Mouse (Mus musculus) kidney, postnatal 4 days (tissue): ENCODE data around the gene Ddx47.

Experiments used
- DNase-seq, 2 experiments: peaks; one replicate each; pipeline ENCODE4 v3.0.0; 2021; ENCODE audit warnings: mixed read lengths in 2 of 2

Ddx47 gene

GRCm38 (mm10) chr6:135017211-135017610, 5.8 kb downstream of the Ddx47 start:
- DNase-seq = no peak

DNA sequence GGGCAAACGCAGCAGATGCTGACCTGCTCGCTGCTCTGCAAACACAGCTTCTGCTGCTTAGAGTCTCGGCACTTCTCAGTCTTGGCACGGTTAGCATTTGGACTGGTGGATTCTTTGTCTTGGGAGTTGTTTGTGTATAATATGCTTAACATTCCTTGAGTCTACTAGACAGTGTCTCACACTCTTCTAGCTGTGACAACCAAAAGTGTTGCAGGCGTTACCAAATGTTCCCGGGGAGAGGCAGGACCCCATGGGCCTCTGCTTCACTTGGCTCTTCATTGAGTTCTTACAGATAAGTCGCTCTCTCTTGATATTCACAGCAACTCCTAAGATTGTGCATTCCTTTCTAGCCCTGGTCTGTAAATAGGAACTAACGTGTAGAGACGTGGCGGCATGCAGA, 8.2 kb downstream of the Ddx47 start:
- no peak for DNase-seq

DNA sequence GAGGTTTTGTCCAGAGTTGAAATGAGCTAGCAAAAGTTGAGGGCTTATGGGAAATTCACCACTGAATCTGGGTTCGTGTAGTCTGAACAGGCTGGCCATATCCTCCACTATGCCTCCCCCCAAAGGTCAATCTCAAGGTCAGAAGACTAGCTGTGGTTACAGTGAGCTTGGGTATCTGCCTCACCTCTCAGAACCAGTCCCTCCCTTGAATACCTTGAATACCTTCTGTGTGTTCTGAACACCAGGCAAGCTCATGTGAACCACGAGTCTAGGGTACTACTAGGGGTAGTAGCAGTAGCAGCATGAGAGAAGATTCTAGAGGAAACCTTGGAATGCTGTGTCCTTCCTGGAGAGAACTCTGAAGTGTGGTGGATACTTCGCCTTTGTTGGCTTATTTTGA, 10.2 kb downstream of the Ddx47 start:
- no peak for DNase-seq

DNA sequence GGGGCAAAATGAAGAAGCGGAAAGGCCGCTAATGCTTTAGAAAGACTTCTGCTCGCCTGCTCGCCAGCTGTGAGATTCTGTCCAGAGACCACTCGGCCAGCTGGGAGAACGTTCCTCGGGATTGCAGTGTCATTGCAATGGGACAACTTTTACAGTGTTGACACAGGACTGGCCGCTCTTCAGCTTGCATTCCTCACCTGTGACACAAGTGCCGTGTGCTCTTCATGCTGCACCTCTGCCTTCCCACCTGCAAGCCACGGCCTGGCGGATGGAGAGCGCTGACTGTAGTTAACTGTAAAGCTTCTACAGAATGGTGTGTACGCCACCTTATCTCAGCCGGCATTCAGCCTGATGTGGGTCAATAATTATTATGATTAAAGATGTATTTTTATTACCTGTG, 12.0 kb downstream of the Ddx47 start:
- no peak for DNase-seq

GRCm38 (mm10) chr6:135024781-135025420, 13.5 kb downstream of the Ddx47 start:
- no peak for DNase-seq

DNA sequence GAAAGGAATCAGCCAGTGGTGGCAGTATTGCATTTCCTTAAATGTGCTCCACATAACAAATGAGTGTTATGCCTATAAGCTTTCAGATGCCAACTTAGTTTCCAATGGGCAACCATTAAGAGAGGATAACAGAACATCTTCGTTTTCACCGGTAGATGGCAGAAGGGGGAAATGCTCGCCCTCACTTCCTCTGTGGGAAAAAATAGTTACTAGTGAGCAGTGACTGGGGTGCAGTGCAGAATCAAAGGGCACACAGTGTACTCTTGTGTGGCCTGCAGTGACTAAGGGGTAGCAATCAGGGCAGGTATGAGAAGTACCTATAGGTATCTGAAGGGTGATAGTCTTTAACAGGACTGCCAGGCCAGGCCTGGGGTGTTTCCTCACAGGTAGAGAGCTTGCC, 14.8 kb downstream of the Ddx47 start:
- DNase-seq = peak; percentile 18 to 38

GRCm38 (mm10) chr6:135026755-135027154, 15.3 kb downstream of the Ddx47 start:
- DNase-seq = peak in 1 of 2 experiments; percentile 13

- peak; percentile 48 to 64 for DNase-seq
Measured at GRCm38 (mm10) chr6:135029246-135029645, 17.8 kb downstream of the Ddx47 start.

- DNase-seq = no peak
Measured at GRCm38 (mm10) chr6:135038674-135039073, 27.3 kb downstream of the Ddx47 start.

DNA sequence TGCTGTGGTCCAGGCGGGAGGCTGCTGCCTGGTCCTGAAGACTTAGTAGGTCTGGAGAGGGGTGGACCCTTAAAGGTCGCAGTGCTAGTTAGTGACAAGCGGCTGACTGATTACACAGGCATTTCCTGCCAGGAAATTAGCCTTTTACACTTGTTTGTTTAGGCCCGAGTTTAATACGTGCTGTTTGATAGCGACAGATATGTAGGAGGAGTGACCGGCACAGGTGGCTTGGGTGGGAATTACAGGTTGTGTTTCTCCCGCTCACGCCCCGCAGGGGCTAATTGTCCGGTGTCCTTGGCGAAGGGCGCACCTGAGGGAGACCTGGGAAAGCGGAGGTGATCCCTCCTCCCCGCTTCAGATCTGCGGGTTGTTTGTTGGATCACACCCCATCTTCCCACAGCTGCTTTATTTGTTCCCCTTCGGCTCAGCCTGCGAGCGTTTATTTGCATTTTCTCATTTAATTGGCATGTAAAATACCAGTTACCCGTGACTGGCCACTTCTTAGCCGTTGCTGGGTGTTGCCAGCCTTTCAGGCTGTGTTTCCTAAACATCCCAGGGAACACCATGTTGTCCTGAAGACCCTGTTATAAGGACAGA, 29.0 kb downstream of the Ddx47 start:
- DNase-seq = peak in 1 of 2 experiments; percentile 45

- DNase-seq = no peak
Measured at GRCm38 (mm10) chr6:135041930-135042329, 30.5 kb downstream of the Ddx47 start.

- DNase-seq = no peak
Measured at GRCm38 (mm10) chr6:135047276-135047675, 35.9 kb downstream of the Ddx47 start.

GRCm38 (mm10) chr6:135048509-135048908, 37.1 kb downstream of the Ddx47 start:
- DNase-seq = no peak

- DNase-seq = peak; percentile 41 to 67
Measured at GRCm38 (mm10) chr6:135048956-135049355, 37.5 kb downstream of the Ddx47 start.

DNA sequence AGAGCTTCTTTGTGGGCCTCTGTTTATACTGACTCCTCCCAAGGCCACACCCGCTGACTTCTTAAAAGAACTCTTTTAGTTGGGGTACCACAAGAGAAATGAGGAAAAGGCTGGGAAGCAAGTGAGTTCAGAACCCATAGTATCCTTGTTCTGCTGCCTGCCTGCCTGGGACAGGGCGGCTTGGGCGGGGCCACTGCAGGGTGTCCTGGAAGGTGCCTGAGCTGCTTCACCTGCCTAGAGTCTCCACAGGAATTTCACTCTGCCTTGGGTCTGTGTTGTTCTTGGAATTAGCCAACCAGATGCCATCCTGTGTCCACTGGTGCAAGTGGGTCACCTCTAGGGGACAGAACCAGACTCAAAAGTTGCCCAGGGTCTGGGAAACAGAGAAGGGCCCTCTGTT, 42.4 kb downstream of the Ddx47 start:
- no peak for DNase-seq

DNA sequence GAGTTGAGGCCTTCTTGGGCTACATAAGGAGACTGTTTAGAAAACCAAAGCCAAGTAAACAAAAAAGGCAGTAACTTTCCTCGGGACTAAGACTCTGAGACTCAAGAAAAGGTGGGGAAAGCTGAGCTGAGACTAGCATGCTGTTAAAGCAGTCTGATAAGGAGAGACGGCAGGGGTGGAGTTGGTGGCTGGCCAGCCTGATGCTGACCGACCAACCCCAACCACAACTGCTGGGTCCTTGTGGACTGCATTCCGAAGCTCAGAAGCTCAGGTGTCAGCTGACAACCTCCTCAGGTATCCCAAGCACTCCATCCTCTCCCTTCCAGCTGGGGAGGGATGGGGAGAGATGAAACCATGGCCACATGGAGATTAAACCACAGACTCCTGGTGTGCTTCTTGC, 44.5 kb downstream of the Ddx47 start:
- peak in 1 of 2 experiments; percentile 13 for DNase-seq

GRCm38 (mm10) chr6:135060728-135061127, 49.3 kb downstream of the Ddx47 start:
- no peak for DNase-seq

GRCm38 (mm10) chr6:135064621-135065020, 53.2 kb downstream of the Ddx47 start:
- no peak for DNase-seq

- DNase-seq = peak; percentile 74 to 84
Measured at GRCm38 (mm10) chr6:135065236-135065957, 54.0 kb downstream of the Ddx47 start, which contains the start of gene Gprc5a. Gprc5a (plus strand) TSS chr6:135065651.

- DNase-seq = peak; percentile 13 to 23
Measured at GRCm38 (mm10) chr6:135066795-135067445, 55.5 kb downstream of the Ddx47 start.

DNA sequence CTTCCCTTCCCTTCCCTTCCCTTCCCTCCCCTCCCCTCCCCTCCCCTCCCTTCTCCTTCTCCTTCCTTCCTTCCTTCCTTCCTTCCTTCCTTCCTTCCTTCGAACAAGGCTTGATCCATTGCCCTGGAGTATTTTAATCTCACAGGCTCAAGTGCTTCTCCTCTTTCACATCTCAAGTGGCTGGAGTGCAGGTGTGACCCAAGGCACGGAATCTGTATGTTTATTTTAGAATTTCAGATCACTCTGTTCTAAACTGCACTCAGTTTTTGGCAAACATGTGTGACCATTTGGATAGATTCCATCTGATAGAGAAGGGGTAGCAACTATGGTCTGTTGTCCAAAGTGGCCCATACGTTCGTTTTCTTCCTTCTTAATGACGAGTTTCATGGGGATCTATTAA, 56.8 kb downstream of the Ddx47 start:
- DNase-seq = no peak

GRCm38 (mm10) chr6:135069856-135070255, 58.4 kb downstream of the Ddx47 start:
- no peak for DNase-seq

DNA sequence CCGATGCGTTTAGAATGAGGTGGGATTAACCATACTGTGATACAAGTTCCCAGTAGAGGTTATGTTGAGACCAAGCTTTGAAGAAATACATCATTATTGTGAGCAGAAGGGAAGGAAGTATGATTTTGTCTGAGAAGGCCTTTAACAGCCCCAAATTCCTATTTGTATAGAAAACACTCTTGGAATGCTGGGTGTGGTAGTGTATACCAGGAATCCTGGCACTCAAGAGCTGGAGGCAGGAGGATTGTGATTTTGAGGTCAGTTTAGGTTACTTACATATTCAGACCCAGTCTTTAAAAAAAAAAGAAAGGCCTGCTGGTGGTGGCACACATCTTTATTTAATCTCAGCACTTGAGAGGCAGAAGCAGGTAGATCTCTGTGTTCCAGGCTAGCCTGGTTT, 58.9 kb downstream of the Ddx47 start:
- no peak for DNase-seq
